Mouse (Mus musculus) testis, postnatal 10 days (tissue): ENCODE results near the gene Acvr1b.

Source experiments
- DNase-seq: peaks from one replicate; pipeline ENCODE4 v3.0.0; 2021; ENCODE audit warnings: low spot score

Gene Acvr1b

GRCm38 (mm10) chr15:101146100-101146965, 27.5 kb upstream of the Acvr1b start:
- DNase-seq = no peak

GRCm38 (mm10) chr15:101147115-101147909, 26.6 kb upstream of the Acvr1b start:
- DNase-seq = no peak

- DNase-seq = no peak
These were observed 26.0 kb upstream of the Acvr1b start for GRCm38 (mm10) chr15:101147910-101148273.

- DNase-seq = no peak
These were observed 25.3 kb upstream of the Acvr1b start for GRCm38 (mm10) chr15:101148604-101149003.

GRCm38 (mm10) chr15:101151409-101152261, 22.2 kb upstream of the Acvr1b start:
- DNase-seq = no peak

- DNase-seq = no peak
These were observed 18.9 kb upstream of the Acvr1b start for GRCm38 (mm10) chr15:101154700-101155616.

- DNase-seq = no peak
These were observed 13.7 kb upstream of the Acvr1b start for GRCm38 (mm10) chr15:101160128-101160527.

GRCm38 (mm10) chr15:101160591-101160990, 13.3 kb upstream of the Acvr1b start:
- DNase-seq = no peak

- no peak for DNase-seq
These were observed 12.3 kb upstream of the Acvr1b start for GRCm38 (mm10) chr15:101161534-101161933.

- DNase-seq = no peak
These were observed 10.8 kb upstream of the Acvr1b start for GRCm38 (mm10) chr15:101163056-101163458.

- no peak for DNase-seq
These were observed 10.0 kb upstream of the Acvr1b start for GRCm38 (mm10) chr15:101163854-101164253.

GRCm38 (mm10) chr15:101164291-101164690, 9.6 kb upstream of the Acvr1b start:
- DNase-seq = no peak

GRCm38 (mm10) chr15:101165658-101166437, 8.0 kb upstream of the Acvr1b start:
- DNase-seq = no peak

GRCm38 (mm10) chr15:101167553-101167952, 6.3 kb upstream of the Acvr1b start:
- DNase-seq = no peak

- no peak for DNase-seq
These were observed 4.0 kb upstream of the Acvr1b start for GRCm38 (mm10) chr15:101169910-101170309.

- no peak for DNase-seq
These were observed 3.4 kb upstream of the Acvr1b start for GRCm38 (mm10) chr15:101170413-101170980.

- no peak for DNase-seq
These were observed 2.6 kb upstream of the Acvr1b start for GRCm38 (mm10) chr15:101171272-101171671.

- no peak for DNase-seq
These were observed 1.9 kb upstream of the Acvr1b start for GRCm38 (mm10) chr15:101172016-101172415.

- DNase-seq = peak; percentile 63
These were observed 645 bp downstream of the Acvr1b start for GRCm38 (mm10) chr15:101174294-101175130.
